Mouse (Mus musculus): ENCODE measurements around the gene Lrrc36. TPM values are rescaled to one million over a fixed set of nuclear protein-coding genes. Genes with fewer than 3 reads are reported as not detected.

Lrrc36 gene
- polyA plus RNA-seq (2015; fragmentation: Nextera tagmentation; extraction: Ambion mirVana): 0.09 TPM in 1 of 2 replicates, not detected in the other

DNA sequence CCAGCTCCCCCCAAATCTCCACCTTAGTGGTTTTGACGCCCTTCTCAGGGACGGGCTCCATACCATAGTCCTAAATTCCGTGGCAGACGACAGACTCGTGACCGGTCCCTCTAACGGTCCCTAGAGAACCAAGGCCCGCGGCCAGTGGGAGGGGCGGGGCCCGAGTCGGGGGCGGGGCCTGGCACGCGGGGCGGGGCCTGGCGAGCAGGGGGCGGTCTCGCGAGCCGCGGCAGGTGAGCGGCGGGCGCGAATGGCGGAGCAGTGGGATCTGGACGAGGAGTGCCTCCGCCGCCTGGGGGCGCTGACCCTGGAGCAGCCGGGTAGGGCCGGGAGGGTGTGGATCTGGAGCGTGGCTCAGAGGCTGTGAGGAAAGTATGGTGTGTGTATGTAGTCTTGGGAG lies at the start of gene Lrrc36, which contains the start of gene Kctd19:
Lrrc36 (plus strand) TSS at position 181 of the 400 bp plus-strand sequence.
Kctd19 (minus strand) TSS at position 112 of the 400 bp plus-strand sequence.
- 1% methylated on average over 34 of the region's 34 CpGs for WGBS
- ATAC-seq (ENCODE audit: insufficient read depth, low FRiP score, low read depth): peak; percentile 72
- Histone ChIP-seq H3K4me2 (peak within 1 kb of the TSS; percentile 61), H3K27ac (no peak within 1 kb of the TSS), H3K36me3 (no peaks in the 10 kb centered on the region), H3K9ac (no peak within 1 kb of the TSS), H3K4me1 (peaks cover 6% of the 10 kb centered on the region; the same call in 1 of the 2 replicates), H3K27me3 (replicated peaks) (peaks cover 21% of the 10 kb centered on the region), H3K9me3 (no peaks in the 10 kb centered on the region), H3K4me3 (replicated peaks) (peak within 1 kb of the TSS; percentile 29)

- no peaks in the 10 kb centered on the region for H3K27me3 ChIP-seq (replicated peaks)
- no peak overlapping the region for H3K9ac ChIP-seq
- H3K36me3 ChIP-seq: no peaks in the 10 kb centered on the region
- no peak overlapping the region for H3K27ac ChIP-seq
- ATAC-seq (ENCODE audit: insufficient read depth, low FRiP score, low read depth): no peak
- no peak overlapping the region for H3K4me2 ChIP-seq
- WGBS: 67% methylated on average over 2 of the region's 2 CpGs
- H3K4me3 ChIP-seq (replicated peaks): no peak overlapping the region
- H3K9me3 ChIP-seq: no peaks in the 10 kb centered on the region
- peaks cover 5% of the 10 kb centered on the region; the same call in 1 of the 2 replicates for H3K4me1 ChIP-seq
Observed at GRCm38 (mm10) chr8:105367107-105367506, 46.3 kb upstream of the Lrrc36 start.

DNA sequence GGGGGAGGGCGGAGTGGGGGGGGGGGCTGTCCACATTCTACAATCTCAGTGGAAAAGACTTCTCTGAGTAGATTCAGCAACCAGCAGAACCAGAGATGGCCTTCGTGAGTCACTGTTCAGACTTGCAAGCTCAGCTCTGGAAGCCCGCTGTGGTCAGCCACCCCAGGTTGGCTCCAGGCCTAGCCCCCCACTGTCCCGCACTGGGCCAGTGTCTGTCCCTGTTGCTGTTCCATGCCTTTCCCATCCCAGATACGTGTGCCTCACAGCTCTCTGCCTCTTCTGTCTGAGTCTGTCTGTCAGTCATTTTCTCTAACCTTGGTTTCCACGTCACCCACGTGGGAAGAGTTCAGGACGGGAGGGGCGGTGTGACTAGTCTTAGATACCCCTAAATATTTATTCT lies 40.9 kb upstream of the Lrrc36 start:
- no peaks in the 10 kb centered on the region for H3K27me3 ChIP-seq (replicated peaks)
- no peak overlapping the region for H3K4me2 ChIP-seq
- H3K27ac ChIP-seq: no peak overlapping the region
- no peaks in the 10 kb centered on the region for H3K9me3 ChIP-seq
- 74% methylated on average over 9 of the region's 9 CpGs for WGBS
- no peak overlapping the region for H3K4me3 ChIP-seq (replicated peaks)
- no peaks in the 10 kb centered on the region for H3K36me3 ChIP-seq
- no peak overlapping the region for H3K9ac ChIP-seq
- peaks cover 5% of the 10 kb centered on the region; the same call in 1 of the 2 replicates for H3K4me1 ChIP-seq
- ATAC-seq (ENCODE audit: insufficient read depth, low FRiP score, low read depth): no peak

DNA sequence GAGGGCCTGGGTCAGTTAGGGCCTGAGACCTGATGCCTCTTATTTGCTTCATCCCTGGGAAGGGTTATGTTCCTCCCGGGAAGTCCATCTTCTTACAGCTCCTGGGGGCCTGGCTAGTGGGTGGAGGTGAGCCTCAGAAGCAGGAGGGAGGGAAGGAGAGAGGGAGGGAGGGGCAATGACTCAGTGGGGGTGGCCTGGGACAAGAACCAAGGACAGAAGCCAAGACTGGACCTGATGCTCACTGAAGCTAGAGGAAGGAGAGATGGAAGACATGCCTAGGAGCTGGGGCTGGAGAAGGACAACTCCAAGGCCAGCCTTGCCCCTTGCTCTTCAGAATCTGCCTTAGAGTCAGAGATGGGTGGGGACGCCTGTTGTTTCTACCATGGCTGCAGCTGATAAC lies 40.3 kb upstream of the Lrrc36 start, which contains the start of gene Plekhg4:
Plekhg4 (plus strand) TSS at position 243 of the 400 bp plus-strand sequence.
- H3K4me1 ChIP-seq: peaks cover 5% of the 10 kb centered on the region; the same call in 1 of the 2 replicates
- no peak within 1 kb of the TSS for H3K4me3 ChIP-seq (replicated peaks)
- H3K9ac ChIP-seq: no peak within 1 kb of the TSS
- WGBS: 45% methylated on average over 2 of the region's 2 CpGs
- H3K27ac ChIP-seq: no peak within 1 kb of the TSS
- H3K4me2 ChIP-seq: peak within 1 kb of the TSS; percentile 49; the same call in 1 of the 2 replicates
- H3K9me3 ChIP-seq: no peaks in the 10 kb centered on the region
- H3K27me3 ChIP-seq (replicated peaks): no peaks in the 10 kb centered on the region
- ATAC-seq (ENCODE audit: insufficient read depth, low FRiP score, low read depth): no peak
- H3K36me3 ChIP-seq: no peaks in the 10 kb centered on the region

- no peak for ATAC-seq (ENCODE audit: insufficient read depth, low FRiP score, low read depth)
- peak overlapping the region; percentile 8 for H3K4me3 ChIP-seq (replicated peaks)
- no peaks in the 10 kb centered on the region for H3K36me3 ChIP-seq
- peak overlapping the region; percentile 49 for H3K4me2 ChIP-seq
- H3K27ac ChIP-seq: no peak overlapping the region
- no peak overlapping the region for H3K9ac ChIP-seq
- 30% methylated on average over 33 of the region's 33 CpGs for WGBS
- H3K9me3 ChIP-seq: no peaks in the 10 kb centered on the region
- peaks cover 13% of the 10 kb centered on the region; the same call in 1 of the 2 replicates for H3K4me1 ChIP-seq
- H3K27me3 ChIP-seq (replicated peaks): no peaks in the 10 kb centered on the region
Observed at GRCm38 (mm10) chr8:105374513-105374966, 38.8 kb upstream of the Lrrc36 start.

- 54% methylated on average over 19 of the region's 19 CpGs for WGBS
- no peaks in the 10 kb centered on the region for H3K36me3 ChIP-seq
- peaks cover 16% of the 10 kb centered on the region for H3K4me1 ChIP-seq
- no peak overlapping the region for H3K4me2 ChIP-seq
- ATAC-seq (ENCODE audit: insufficient read depth, low FRiP score, low read depth): no peak
- no peak overlapping the region for H3K9ac ChIP-seq
- H3K27me3 ChIP-seq (replicated peaks): no peaks in the 10 kb centered on the region
- no peak overlapping the region for H3K4me3 ChIP-seq (replicated peaks)
- H3K9me3 ChIP-seq: no peaks in the 10 kb centered on the region
- no peak overlapping the region for H3K27ac ChIP-seq
Observed at GRCm38 (mm10) chr8:105378673-105379072, 34.7 kb upstream of the Lrrc36 start.

GRCm38 (mm10) chr8:105380308-105380707 lies 33.1 kb upstream of the Lrrc36 start:
- Histone ChIP-seq H3K4me1 (peaks cover 11% of the 10 kb centered on the region), H3K27me3 (replicated peaks) (no peaks in the 10 kb centered on the region), H3K36me3 (no peaks in the 10 kb centered on the region), H3K9ac (no peak overlapping the region), H3K4me3 (replicated peaks) (no peak overlapping the region), H3K9me3 (no peaks in the 10 kb centered on the region), H3K27ac (no peak overlapping the region), H3K4me2 (no peak overlapping the region)
- ATAC-seq (ENCODE audit: insufficient read depth, low FRiP score, low read depth): no peak
- 81% methylated on average over 12 of the region's 12 CpGs for WGBS

DNA sequence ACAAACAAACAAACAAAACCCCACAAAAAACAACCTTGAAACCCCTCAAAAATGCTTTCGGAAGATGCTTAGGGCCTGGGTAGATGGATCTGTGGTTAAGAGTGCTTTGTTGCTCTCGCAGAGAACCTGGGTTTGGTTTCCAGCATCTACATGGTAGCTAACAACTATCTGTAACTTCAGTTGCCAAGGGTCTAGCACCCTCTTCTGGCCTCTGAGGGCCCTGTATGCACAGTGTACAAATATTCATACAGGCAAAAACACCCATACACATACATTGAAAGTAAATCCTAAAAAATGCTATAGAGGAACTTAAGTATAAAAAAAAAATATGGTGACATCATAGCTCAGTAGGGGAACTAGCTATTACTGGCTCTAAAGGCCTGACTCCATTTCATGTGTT lies 29.3 kb upstream of the Lrrc36 start:
- Histone ChIP-seq H3K27ac (no peak overlapping the region), H3K4me1 (peaks cover 5% of the 10 kb centered on the region), H3K27me3 (replicated peaks) (no peaks in the 10 kb centered on the region), H3K9ac (no peak overlapping the region), H3K4me3 (replicated peaks) (no peak overlapping the region), H3K36me3 (no peaks in the 10 kb centered on the region), H3K4me2 (no peak overlapping the region), H3K9me3 (no peaks in the 10 kb centered on the region)
- WGBS: 94% methylated on average over 2 of the region's 2 CpGs
- no peak for ATAC-seq (ENCODE audit: insufficient read depth, low FRiP score, low read depth)

GRCm38 (mm10) chr8:105387151-105387550 lies 26.2 kb upstream of the Lrrc36 start:
- no peaks in the 10 kb centered on the region for H3K27me3 ChIP-seq (replicated peaks)
- WGBS: 46% methylated on average over 1 of the region's 1 CpGs
- H3K4me3 ChIP-seq (replicated peaks): no peak overlapping the region
- no peak overlapping the region for H3K9ac ChIP-seq
- H3K4me2 ChIP-seq: no peak overlapping the region
- H3K36me3 ChIP-seq: no peaks in the 10 kb centered on the region
- no peaks in the 10 kb centered on the region for H3K9me3 ChIP-seq
- peaks cover 3% of the 10 kb centered on the region; the same call in 1 of the 2 replicates for H3K4me1 ChIP-seq
- no peak overlapping the region for H3K27ac ChIP-seq
- no peak for ATAC-seq (ENCODE audit: insufficient read depth, low FRiP score, low read depth)

DNA sequence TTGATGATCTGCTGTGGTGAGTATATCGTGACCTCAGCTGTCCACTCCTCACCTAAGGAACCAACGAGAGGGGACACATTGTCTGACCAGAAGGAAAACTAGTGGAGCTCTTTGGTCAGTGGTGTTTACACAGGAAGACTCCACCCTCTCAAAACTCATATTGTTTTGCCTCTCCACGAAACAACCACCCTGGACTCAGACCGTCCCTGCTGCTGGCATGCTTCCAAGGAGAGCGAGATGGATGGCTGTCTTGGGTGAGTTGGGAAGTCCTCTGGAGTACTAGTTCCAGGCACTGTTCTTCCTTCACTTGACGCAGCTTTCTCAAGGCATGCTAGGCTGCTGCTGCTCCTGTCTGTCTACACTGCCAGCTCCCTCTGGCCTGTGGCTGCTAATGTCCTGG lies 24.3 kb upstream of the Lrrc36 start:
- Histone ChIP-seq H3K9me3 (no peaks in the 10 kb centered on the region), H3K27ac (no peak overlapping the region), H3K4me3 (replicated peaks) (no peak overlapping the region), H3K9ac (no peak overlapping the region), H3K4me1 (peaks cover 3% of the 10 kb centered on the region; the same call in 1 of the 2 replicates), H3K27me3 (replicated peaks) (no peaks in the 10 kb centered on the region), H3K36me3 (no peaks in the 10 kb centered on the region), H3K4me2 (no peak overlapping the region)
- 44% methylated on average over 6 of the region's 6 CpGs for WGBS
- ATAC-seq (ENCODE audit: insufficient read depth, low FRiP score, low read depth): no peak

GRCm38 (mm10) chr8:105393089-105393787 lies 20.1 kb upstream of the Lrrc36 start:
- no peak overlapping the region for H3K4me2 ChIP-seq
- no peaks in the 10 kb centered on the region for H3K27me3 ChIP-seq (replicated peaks)
- ATAC-seq (ENCODE audit: insufficient read depth, low FRiP score, low read depth): no peak
- WGBS: 84% methylated on average over 12 of the region's 12 CpGs
- no peaks in the 10 kb centered on the region for H3K36me3 ChIP-seq
- H3K27ac ChIP-seq: no peak overlapping the region
- no peak overlapping the region for H3K4me3 ChIP-seq (replicated peaks)
- no peaks in the 10 kb centered on the region for H3K9me3 ChIP-seq
- H3K9ac ChIP-seq: no peak overlapping the region
- peaks cover 3% of the 10 kb centered on the region; the same call in 1 of the 2 replicates for H3K4me1 ChIP-seq

- Histone ChIP-seq H3K9me3 (no peaks in the 10 kb centered on the region), H3K4me2 (no peak overlapping the region), H3K27ac (no peak overlapping the region), H3K27me3 (replicated peaks) (no peaks in the 10 kb centered on the region), H3K4me3 (replicated peaks) (no peak overlapping the region), H3K36me3 (no peaks in the 10 kb centered on the region), H3K4me1 (peaks cover 3% of the 10 kb centered on the region; the same call in 1 of the 2 replicates), H3K9ac (no peak overlapping the region)
- no peak for ATAC-seq (ENCODE audit: insufficient read depth, low FRiP score, low read depth)
- WGBS: 59% methylated on average over 7 of the region's 7 CpGs
Observed at GRCm38 (mm10) chr8:105393915-105394314, 19.5 kb upstream of the Lrrc36 start.

All from stomach, embryonic 15.5 days (tissue).